Mouse (Mus musculus): ENCODE data around the gene Sdhd. TPM values are rescaled to one million over a fixed set of nuclear protein-coding genes. Genes with fewer than 3 reads are reported as not detected.

Sdhd gene
- polyA plus RNA-seq, 1 experiment from 2014 or later, result 363 TPM

DNA sequence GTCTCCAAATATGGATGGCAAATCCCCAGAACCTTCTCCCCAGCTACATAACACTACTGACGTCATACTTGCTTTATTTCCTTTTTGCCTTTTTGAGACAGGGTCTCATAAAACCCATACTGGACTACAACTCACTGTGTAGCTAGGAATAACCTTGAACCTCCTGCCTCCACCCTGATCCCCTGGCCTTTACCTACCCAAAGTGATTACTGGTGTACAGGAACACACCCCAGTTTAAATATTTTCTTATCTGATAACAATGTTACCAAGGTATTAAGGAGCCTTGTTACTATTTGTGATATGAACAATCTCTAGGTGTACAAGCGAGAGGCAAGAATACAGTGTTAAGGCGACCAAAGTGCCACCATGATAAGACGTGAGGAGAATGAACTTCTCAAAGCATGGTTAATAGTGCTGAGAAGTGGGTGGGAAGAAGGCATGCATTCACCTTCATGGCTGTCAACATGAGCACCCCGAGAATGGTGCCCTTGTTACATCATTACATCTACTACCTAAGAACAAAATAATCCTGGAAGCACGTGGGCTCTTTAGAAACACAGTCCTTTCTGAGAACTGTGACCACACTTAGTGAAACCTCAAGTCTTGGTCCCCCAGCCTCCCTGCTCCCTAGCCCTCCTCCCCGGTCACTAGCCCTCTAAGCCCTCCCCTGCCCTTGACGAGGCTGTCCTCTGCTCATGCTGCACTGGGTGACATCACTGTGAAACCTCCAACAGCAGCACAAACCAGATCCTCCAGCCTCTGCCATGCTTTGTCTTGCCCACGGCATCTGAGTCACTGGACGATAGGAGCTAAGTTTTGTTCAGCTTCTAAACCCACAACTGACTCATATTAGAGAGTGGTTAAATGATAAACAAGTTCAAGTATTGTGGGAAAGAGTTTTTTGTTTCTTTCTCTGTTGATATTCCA is 33.8 kb downstream of the Sdhd start:
- Histone ChIP-seq H3K36me3 (no peaks in the 10 kb centered on the region), H3K9me3 (replicated peaks) (no peaks in the 10 kb centered on the region), H3K4me1 (no peaks in the 10 kb centered on the region), H3K4me3 (replicated peaks) (no peak overlapping the region), H3K27me3 (no peaks in the 10 kb centered on the region), H3K4me2 (no peak overlapping the region), H3K27ac (no peak overlapping the region), H3K9ac (no peak overlapping the region)
- WGBS, result 84% methylated on average over 10 of the region's 10 CpGs
- ATAC-seq (replicated peaks; ENCODE audit: low FRiP score), result no peak

DNA sequence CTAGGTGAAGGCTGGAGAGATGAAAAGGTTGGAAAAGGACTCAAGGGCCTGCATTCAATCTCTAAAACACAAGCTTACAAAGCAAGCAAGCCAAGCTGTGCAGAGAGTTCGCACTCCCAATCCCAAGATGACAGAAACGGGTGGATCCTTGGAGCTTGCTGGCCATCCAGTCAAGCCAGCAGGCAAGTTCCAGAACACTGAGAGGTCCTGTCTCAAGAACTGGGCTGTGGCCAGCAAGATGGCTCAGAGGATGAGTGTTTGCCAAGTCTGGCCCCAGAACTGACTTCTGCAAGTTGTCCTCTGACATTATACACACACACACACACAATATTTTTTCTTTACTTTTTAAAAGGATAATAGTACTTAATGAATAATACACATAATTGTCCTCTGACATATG is 35.7 kb downstream of the Sdhd start:
- H3K9ac ChIP-seq, result no peak overlapping the region
- WGBS, result 95% methylated on average over 2 of the region's 2 CpGs
- no peak for ATAC-seq (replicated peaks; ENCODE audit: low FRiP score)
- H3K9me3 ChIP-seq (replicated peaks), result no peaks in the 10 kb centered on the region
- no peaks in the 10 kb centered on the region for H3K36me3 ChIP-seq
- no peak overlapping the region for H3K4me3 ChIP-seq (replicated peaks)
- H3K4me1 ChIP-seq, result no peaks in the 10 kb centered on the region
- H3K27ac ChIP-seq, result no peak overlapping the region
- H3K27me3 ChIP-seq, result no peaks in the 10 kb centered on the region
- H3K4me2 ChIP-seq, result no peak overlapping the region

- Histone ChIP-seq H3K27ac (no peak overlapping the region), H3K4me2 (no peak overlapping the region), H3K9me3 (replicated peaks) (no peaks in the 10 kb centered on the region), H3K9ac (no peak overlapping the region), H3K4me1 (no peaks in the 10 kb centered on the region), H3K27me3 (no peaks in the 10 kb centered on the region), H3K4me3 (replicated peaks) (no peak overlapping the region), H3K36me3 (no peaks in the 10 kb centered on the region)
- WGBS, result 87% methylated on average over 4 of the region's 4 CpGs
- no peak for ATAC-seq (replicated peaks; ENCODE audit: low FRiP score)
Measured at GRCm38 (mm10) chr9:50567372-50567771, 36.2 kb downstream of the Sdhd start.

GRCm38 (mm10) chr9:50565940-50566339 is 37.7 kb downstream of the Sdhd start:
- H3K4me2 ChIP-seq, result no peak overlapping the region
- ATAC-seq (replicated peaks; ENCODE audit: low FRiP score), result no peak
- 78% methylated on average over 4 of the region's 4 CpGs for WGBS

DNA sequence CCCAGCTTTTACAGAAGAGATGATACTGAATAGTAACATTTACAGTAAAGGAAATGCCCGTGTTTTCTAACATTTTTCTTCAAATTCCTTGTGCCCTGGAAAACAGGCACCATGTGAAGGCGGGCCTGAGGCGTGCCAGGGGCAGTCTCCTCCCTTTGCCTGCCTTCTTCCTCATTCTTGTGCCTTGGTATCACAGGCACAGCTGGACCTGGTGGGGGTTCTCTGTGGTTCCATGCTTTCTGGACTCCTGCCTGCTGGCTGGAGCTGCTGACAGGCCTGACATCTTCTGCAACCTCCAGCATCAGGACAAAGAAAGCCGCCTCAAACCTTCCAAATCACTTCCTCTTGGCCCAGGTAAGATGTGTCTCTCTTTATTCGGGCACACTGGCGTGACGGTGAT is 38.4 kb downstream of the Sdhd start:
- H3K4me3 ChIP-seq (replicated peaks), result no peak overlapping the region
- H3K4me1 ChIP-seq, result no peaks in the 10 kb centered on the region
- H3K9ac ChIP-seq, result no peak overlapping the region
- no peaks in the 10 kb centered on the region for H3K36me3 ChIP-seq
- 81% methylated on average over 7 of the region's 7 CpGs for WGBS
- no peaks in the 10 kb centered on the region for H3K27me3 ChIP-seq
- ATAC-seq (replicated peaks; ENCODE audit: low FRiP score), result no peak
- no peak overlapping the region for H3K4me2 ChIP-seq
- H3K9me3 ChIP-seq (replicated peaks), result no peaks in the 10 kb centered on the region
- H3K27ac ChIP-seq, result no peak overlapping the region

More at GRCm38 (mm10) chr9:50565940-50566339, 37.7 kb downstream of the Sdhd start:
- no peak overlapping the region for H3K27ac ChIP-seq
- H3K27me3 ChIP-seq, result no peaks in the 10 kb centered on the region
- no peak overlapping the region for H3K9ac ChIP-seq
- H3K9me3 ChIP-seq (replicated peaks), result no peaks in the 10 kb centered on the region
- H3K4me1 ChIP-seq, result no peaks in the 10 kb centered on the region
- H3K36me3 ChIP-seq, result no peaks in the 10 kb centered on the region
- no peak overlapping the region for H3K4me3 ChIP-seq (replicated peaks)

DNA sequence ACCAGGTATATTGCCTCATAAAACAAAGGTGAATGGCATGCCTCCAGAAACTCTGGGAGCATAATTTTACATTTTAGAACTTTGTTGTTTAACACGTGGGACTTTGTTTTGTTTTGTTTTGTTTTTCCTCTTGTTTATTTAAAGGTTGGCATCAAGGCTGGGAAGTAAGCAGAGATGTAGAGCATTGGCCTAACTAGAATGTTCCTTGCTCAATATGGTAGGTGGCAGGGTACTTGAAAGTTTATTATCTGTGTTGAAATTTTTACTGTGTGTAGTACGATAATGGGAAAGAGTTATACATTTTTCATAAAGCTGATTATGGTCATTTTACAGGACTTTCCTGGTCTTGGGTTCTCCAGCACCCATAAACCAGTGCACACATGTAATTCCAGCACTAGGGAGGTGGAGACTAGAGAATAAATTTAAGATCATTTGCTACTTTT is 41.7 kb downstream of the Sdhd start:
- Histone ChIP-seq H3K4me1 (no peaks in the 10 kb centered on the region), H3K27me3 (no peaks in the 10 kb centered on the region), H3K27ac (no peak overlapping the region), H3K9ac (no peak overlapping the region), H3K36me3 (no peaks in the 10 kb centered on the region), H3K4me2 (no peak overlapping the region), H3K9me3 (replicated peaks) (no peaks in the 10 kb centered on the region), H3K4me3 (replicated peaks) (no peak overlapping the region)
- WGBS, result 80% methylated on average over 2 of the region's 2 CpGs
- ATAC-seq (replicated peaks; ENCODE audit: low FRiP score), result no peak

DNA sequence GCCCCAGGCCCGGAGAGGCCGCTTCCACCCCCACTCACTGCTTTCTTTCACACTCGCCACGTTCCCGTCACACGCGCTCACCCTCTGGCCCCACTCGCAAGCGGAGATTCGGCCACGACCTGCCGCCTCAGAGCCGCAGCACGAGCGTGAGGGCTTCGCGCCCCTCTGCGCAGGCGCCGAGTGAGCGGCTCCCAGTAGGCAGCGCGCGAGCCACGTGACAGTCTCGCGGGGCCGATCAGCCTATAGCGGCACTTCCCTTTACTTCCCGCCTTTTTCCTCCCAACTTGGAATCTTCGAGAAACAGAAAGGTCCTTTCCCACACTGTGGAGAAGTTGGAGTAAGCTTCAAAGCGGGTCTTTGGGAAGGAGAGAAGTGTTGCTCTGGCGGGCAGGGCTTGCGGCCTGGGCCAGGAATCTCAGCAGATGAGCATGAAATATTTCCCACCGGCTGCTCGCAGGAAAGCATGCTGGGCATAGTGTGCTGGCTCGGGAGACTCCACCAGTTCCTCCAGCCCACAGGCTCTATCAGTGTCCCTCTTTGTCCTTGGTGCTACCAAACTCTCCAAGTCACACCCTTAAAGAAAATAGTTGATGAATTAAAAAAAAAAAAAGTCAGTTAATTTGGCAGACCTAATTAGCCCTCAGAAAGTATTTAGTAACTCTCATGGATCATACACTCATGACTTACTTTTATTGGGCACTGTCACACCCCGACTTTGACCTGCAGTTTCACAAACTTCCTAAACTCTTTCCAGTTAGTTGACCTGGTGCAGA is 42.3 kb downstream of the Sdhd start, which contains the start of gene Tex12:
Tex12 (minus strand) TSS at position 181 of the 773 bp plus-strand sequence.
- Histone ChIP-seq H3K9ac (no peak within 1 kb of the TSS), H3K27me3 (no peaks in the 10 kb centered on the region), H3K4me1 (no peaks in the 10 kb centered on the region), H3K4me2 (no peak within 1 kb of the TSS), H3K4me3 (replicated peaks) (no peak within 1 kb of the TSS), H3K36me3 (no peaks in the 10 kb centered on the region), H3K9me3 (replicated peaks) (no peaks in the 10 kb centered on the region), H3K27ac (no peak within 1 kb of the TSS)
- WGBS, result 89% methylated on average over 38 of the region's 38 CpGs
- no peak for ATAC-seq (replicated peaks; ENCODE audit: low FRiP score)

- H3K4me2 ChIP-seq, result peak within 1 kb of the TSS; percentile 33; the same call in 1 of the 2 replicates
- H3K9ac ChIP-seq, result no peak within 1 kb of the TSS
- H3K27me3 ChIP-seq, result no peaks in the 10 kb centered on the region
- no peaks in the 10 kb centered on the region for H3K36me3 ChIP-seq
- no peak within 1 kb of the TSS for H3K4me3 ChIP-seq (replicated peaks)
- no peaks in the 10 kb centered on the region for H3K9me3 ChIP-seq (replicated peaks)
- no peak within 1 kb of the TSS for H3K27ac ChIP-seq
- WGBS, result 25% methylated on average over 2 of the region's 2 CpGs
- ATAC-seq (replicated peaks; ENCODE audit: low FRiP score), result no peak
- no peaks in the 10 kb centered on the region for H3K4me1 ChIP-seq
Measured at GRCm38 (mm10) chr9:50555094-50555446, 48.5 kb downstream of the Sdhd start, which contains the start of gene Bco2. Gene Bco2 (minus strand): TSS chr9:50555181.

DNA sequence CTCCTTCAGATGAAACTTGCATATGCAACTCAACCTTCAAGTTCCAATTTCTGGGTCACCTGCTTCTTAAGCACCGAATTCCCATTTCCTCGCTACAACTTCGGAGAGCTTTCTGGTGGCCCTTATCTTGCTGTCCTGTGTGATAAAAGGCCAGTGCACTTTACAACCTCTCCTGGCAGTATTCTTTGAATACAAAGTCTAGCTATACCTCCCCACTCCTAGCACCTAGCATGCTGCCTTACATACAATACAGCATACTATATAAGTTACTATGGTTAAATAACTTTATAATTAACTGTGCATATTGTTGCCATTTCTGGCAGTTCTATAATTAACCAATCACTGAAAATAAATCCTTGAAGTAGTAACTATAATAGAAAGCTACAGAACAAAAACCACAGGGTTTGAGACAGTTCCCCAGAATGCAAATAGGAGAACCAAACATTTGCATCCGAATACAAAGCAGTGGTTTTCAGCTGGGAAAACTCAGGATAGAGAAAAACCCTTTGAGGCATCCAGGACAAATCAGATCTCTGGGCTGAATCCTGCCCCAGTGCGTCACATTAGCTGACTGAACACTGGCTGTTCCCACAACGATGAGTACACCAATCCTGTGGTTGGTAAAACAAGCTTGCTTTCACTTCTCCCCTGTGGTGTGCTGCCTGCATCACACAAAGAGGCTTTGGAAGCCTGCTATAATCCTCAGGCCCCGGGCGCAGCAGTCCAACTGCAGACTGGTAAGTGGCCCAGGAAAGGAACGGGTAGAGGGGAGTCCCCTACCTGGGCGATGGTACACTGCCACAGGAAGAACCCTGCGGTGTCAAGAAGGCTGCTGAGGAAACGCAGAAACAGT is 49.1 kb downstream of the Sdhd start, which contains the start of gene Il18:
Il18 (plus strand) TSS at position 587 of the 853 bp plus-strand sequence.
- no peaks in the 10 kb centered on the region for H3K4me1 ChIP-seq
- peak within 1 kb of the TSS; percentile 33; the same call in 1 of the 2 replicates for H3K4me2 ChIP-seq
- no peaks in the 10 kb centered on the region for H3K9me3 ChIP-seq (replicated peaks)
- no peak within 1 kb of the TSS for H3K4me3 ChIP-seq (replicated peaks)
- no peak within 1 kb of the TSS for H3K27ac ChIP-seq
- no peak for ATAC-seq (replicated peaks; ENCODE audit: low FRiP score)
- H3K9ac ChIP-seq, result no peak within 1 kb of the TSS
- no peaks in the 10 kb centered on the region for H3K27me3 ChIP-seq
- H3K36me3 ChIP-seq, result no peaks in the 10 kb centered on the region
- WGBS, result 32% methylated on average over 12 of the region's 12 CpGs

GRCm38 (mm10) chr9:50553547-50553946 is 50.1 kb downstream of the Sdhd start:
- ATAC-seq (replicated peaks; ENCODE audit: low FRiP score), result no peak
- Histone ChIP-seq H3K4me2 (no peak overlapping the region), H3K4me1 (no peaks in the 10 kb centered on the region), H3K27me3 (no peaks in the 10 kb centered on the region), H3K9ac (no peak overlapping the region), H3K27ac (no peak overlapping the region), H3K36me3 (no peaks in the 10 kb centered on the region), H3K4me3 (replicated peaks) (no peak overlapping the region), H3K9me3 (replicated peaks) (no peaks in the 10 kb centered on the region)
- 82% methylated on average over 2 of the region's 2 CpGs for WGBS

DNA sequence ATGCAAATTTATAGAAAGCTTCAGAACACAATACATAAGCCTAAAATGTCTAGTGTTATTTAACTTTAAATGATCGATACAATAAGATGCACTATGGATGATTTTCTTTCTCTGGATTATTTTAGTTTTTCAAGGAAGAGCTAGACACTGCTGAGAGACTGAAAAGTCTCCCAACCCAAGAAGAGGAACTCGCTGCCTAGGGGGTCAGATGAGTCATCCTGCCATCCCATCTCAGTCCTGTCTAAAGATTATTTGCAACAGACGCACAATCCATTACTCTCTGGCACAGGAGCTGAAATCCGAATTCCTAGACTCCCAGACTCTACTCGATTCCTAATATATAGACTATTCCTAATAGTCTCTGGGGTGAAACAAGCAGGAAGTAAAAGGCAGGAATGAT is 51.4 kb downstream of the Sdhd start:
- WGBS, result 79% methylated on average over 5 of the region's 5 CpGs
- no peak for ATAC-seq (replicated peaks; ENCODE audit: low FRiP score)
- Histone ChIP-seq H3K4me2 (no peak overlapping the region), H3K36me3 (no peaks in the 10 kb centered on the region), H3K9ac (no peak overlapping the region), H3K4me3 (replicated peaks) (no peak overlapping the region), H3K27me3 (no peaks in the 10 kb centered on the region), H3K27ac (no peak overlapping the region), H3K9me3 (replicated peaks) (no peaks in the 10 kb centered on the region), H3K4me1 (no peaks in the 10 kb centered on the region)

Measured in kidney, embryonic 15.5 days (tissue).